Mouse (Mus musculus) inflammation-experienced regulatory T-cells, adult 16 weeks (primary cell): Measurements from ENCODE around the gene Tle2. TPM values are rescaled to one million over a fixed set of nuclear protein-coding genes. Genes with fewer than 3 reads are reported as not detected.

Experiments
- polyA plus RNA-seq: library from polyadenylated mRNA; unstranded; fragments of 100-300 nt; shearing (Covaris generic); gene quantifications from one replicate; pipeline ENCODE4 v1.2.1, GENCODE M21; 2017

Tle2 gene
- 3.9 TPM for polyA plus RNA-seq

DNA sequence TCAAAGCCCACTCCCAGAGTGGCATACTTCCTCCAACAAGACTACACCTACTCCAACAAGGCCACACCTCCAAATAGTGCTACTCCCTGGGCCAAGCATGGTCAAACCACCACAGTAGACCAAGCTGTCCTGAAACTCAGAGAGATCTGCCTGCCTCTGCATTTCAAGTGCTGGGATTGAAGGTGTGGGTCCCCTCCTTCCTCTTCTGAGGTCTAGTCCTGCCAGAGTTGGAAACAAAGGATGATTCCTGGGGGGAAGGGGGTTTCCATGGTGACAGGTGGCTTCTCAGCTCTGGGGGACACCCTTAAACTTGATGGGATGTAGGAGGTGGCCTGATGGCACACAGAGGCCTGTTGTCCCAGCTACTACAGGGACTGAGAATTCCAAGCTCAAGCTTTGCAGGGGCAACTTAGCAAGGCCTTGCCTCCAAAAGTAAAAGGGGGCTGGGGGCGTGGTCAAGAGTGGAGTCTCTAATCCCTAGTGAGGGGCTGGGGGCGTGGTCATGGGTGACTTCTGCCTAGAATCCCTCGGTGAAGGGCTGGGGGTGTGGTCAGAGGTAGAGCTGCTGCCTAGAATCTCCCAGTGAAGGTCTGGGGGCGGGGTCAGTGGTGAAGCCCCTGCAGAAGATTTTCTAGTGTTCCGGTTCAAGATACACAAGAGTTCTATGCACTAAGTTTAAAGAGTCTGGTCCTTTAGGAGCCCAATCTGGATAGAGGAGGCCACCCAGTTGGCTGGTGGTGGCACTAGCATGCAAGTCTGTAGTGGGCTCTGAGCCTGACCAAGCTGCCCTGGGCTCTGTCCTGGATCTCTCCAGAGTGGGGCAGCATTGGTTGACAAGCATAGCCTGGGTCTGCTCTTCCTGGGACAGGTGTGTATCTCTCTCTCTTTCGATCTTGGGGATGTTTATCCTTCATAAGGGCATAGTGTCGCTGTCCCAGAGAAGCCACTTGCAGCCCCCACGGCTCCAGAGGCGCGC is at the start of gene Tle2:
Gene Tle2 (plus strand): TSS at position 481 of the 976 bp plus-strand sequence.

DNA sequence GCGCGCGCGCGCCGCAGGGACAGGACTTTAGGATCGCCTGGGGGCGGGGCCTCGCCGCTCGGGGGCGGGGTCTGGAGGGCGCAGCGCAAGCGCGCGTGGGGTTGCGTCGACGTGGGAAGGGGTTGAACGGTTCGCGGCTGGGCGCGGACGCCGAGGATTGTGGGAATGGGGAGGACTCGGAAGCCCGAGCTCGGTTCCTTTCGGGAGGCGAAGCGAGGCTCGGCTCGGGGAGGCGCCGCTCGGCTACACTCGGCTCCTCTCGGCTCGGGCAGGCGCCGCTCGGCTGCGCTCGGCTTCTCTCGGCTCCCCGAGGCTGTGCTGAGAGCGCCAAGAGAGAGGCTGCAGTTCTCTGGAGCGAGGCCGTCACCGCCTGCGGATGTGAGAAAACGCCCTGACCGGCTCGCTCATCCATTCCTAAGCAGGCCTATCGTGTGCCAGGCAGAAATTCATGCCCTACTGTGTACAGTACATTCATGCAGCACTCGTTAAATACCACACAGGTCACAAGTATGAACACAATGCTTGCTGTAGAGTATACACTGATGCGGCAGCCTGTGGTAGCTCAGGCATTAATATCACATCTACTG is 29.1 kb upstream of the Tle2 start, which contains the start of gene Gna11:
Gene Gna11 (minus strand): TSS at position 30 of the 587 bp plus-strand sequence.

DNA sequence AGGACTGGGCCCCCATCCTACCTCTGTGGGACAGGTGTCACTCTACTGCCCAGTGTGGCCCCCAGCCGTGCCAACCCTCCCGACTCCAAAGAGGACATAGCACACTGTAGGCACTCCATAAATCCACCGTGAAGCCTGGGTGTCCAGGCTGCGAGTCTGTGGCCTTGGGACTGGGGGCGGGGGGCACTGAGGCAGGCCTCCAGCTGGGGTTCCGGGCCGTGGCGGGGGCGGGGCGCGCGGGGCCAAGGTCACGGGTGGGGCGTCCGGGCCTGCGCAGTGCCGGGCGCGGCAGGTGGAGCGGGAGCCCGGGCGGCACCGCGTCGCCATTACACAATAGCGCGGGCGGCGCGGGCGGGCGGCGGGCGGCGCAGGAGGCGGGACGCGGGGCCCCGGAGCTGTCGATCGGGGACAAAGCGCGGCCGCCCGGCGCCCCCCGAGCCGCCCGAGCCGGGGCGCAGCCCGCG is 15.2 kb upstream of the Tle2 start, which contains the start of gene Aes:
Gene Aes (plus strand): TSS at position 326 of the 464 bp plus-strand sequence.

DNA sequence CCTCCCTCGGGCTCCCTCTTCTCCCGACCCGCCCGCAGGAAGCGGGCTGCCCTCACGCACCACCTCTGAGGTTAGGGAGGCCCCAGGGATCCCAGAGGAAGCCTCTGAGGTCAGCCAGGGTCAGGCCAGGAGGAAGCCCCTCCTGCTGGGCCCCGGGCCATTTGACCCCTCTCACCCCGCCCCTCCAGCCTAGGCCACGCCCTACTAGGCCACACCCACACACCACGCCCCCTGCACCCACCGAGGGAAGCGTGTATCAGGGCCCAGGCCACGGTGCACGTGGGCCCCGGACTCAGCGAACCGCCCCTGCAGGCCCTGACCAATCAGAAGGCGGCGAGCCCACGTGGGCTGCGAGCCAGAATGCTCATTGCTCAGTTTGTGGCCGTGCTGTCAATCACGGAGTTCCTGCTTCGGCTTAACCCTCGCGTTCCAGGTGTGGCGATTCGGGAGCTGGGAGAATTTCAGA is 26.4 kb downstream of the Tle2 start, which contains the start of gene Tle6:
Gene Tle6 (minus strand): TSS at position 336 of the 466 bp plus-strand sequence.

DNA sequence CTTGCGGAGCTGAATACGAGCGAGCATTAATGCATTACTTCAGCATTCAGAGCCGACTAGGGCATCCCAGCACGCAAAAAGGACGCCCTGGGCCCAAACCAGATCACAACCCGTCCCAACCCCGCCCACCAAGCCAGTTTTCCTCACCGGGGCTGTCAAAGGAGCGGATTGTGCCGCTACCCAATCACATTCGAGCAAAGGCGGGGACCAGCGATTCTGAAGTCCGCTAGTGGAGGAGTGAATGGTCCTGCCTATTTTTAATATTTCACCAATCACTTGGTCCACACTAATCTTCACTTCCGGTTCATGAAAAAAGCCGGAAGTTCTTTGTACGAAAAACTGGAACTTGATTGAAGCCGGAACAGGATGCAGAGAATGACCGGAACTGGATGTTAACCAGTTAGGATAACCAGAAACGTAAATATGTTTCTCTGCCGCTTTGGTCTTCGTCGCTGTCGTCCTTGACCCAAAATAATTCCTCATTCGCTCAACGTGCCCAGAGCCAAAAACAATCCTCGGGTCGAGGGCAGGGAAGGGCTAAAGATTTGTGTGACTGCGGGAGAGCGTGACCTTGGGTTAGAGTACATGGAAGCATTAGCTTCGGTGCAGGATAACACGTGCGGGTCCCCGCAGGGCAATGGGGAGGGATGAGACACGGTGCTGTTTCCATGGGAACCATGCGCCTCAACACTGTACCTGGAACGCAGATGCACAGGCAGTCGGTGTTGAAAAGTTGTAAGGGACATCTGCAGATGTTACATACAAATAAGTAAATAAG is 31.8 kb downstream of the Tle2 start, which contains the start of gene BC025920:
Gene BC025920 (plus strand): TSS at position 297 of the 778 bp plus-strand sequence.

DNA sequence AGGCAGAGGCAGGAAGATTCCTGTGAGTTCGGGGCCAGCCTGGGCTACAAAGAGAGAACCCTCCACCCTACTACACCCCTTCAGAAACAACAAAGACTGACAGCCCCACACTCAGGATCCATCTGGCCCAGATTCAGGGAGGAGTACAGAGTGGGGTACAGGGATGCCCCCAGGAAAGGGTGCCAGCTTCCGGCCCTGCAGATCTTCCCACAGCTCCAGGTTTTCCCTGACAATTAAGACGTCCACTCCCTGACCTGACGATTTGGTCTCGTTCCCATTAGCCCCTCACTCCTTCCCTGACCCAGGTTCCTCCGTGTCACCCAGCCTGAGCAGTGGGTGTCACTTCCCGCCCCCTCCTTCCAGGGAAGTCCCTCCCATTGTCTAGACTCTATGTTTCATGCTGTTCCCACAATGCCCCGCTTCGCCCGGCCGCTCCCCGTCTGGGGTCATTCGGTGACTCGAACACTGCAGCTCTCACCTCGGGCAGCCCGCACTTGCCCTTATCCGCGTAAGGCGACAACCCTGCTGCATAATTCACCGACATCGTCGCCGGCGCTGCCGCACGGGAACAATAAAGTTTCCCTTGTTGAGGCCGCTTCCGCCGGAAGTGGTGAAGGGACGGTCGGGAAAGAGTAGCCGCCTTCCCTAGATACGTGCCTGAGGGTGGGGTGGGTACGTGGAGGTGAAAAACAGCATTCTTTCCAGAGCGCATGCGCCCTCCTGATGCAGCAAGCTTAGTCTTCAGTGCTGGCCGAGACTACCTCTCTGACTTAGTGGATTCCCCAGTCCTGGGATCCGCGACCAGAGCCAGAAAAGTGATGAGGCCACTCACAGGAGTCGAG is 52.9 kb downstream of the Tle2 start, which contains the start of gene Sirt6:
Gene Sirt6 (minus strand): TSS at position 804 of the 842 bp plus-strand sequence.

DNA sequence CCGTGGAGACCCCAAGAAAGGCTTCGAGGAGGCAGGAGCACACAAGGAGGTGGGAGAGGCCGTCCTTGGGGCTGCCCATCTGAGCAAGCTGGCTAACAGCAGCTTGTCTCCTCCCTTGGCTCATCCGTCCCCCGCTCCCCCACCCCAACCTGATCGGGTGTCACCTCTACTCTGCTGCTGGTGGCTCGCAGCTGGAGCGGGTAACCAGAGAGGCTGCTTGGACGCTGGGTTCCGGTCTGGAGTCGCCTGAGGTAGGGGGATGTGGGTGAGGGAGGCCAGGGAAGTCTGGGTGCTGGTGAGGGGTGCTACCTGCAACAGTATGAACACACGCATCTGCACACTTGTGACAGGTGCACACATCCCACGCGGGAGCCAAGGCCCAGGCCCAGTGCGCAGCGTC is 54.0 kb downstream of the Tle2 start, which contains the start of gene Ankrd24:
Gene Ankrd24 (plus strand): TSS at position 151 of the 400 bp plus-strand sequence.

Other genes starting within 250 kb of the Tle2 start
- 67.8 TPM for gene Tbxa2r, start 245.8 kb upstream of the Tle2 start, polyA plus RNA-seq
- gene Gipc3, start 231.3 kb upstream of the Tle2 start, polyA plus RNA-seq = 0.16 TPM
- 36.0 TPM for gene Hmg20b, start 224.1 kb upstream of the Tle2 start, polyA plus RNA-seq
- gene Mfsd12, start 217.1 kb upstream of the Tle2 start, polyA plus RNA-seq = 1.9 TPM
- gene 4930404N11Rik, start 208.7 kb upstream of the Tle2 start, polyA plus RNA-seq = 1.8 TPM
- gene Fzr1, start 196.0 kb upstream of the Tle2 start, polyA plus RNA-seq = 27.4 TPM
- gene Dohh, start 190.1 kb upstream of the Tle2 start, polyA plus RNA-seq = 52.8 TPM
- gene Gm48551, start 190.1 kb upstream of the Tle2 start, polyA plus RNA-seq = 6.0 TPM
- 1.4 TPM for gene Gm48552, start 185.6 kb upstream of the Tle2 start, polyA plus RNA-seq
- 7.1 TPM for gene Smim24, start 181.5 kb upstream of the Tle2 start, polyA plus RNA-seq
- 25.4 TPM for gene Nfic, start 118.9 kb upstream of the Tle2 start, polyA plus RNA-seq
- gene Celf5, start 91.9 kb upstream of the Tle2 start, polyA plus RNA-seq = 0.60 TPM
- 144 TPM for gene Ncln, start 78.2 kb upstream of the Tle2 start, polyA plus RNA-seq
- 78.3 TPM for gene S1pr4, start 74.4 kb upstream of the Tle2 start, polyA plus RNA-seq
- gene Gna15, start 50.3 kb upstream of the Tle2 start, polyA plus RNA-seq = 32.8 TPM
- gene Gna11, start 29.4 kb upstream of the Tle2 start, polyA plus RNA-seq = 6.9 TPM
- 181 TPM for gene Aes, start 15.1 kb upstream of the Tle2 start, polyA plus RNA-seq
- gene Tle6, start 26.5 kb downstream of the Tle2 start, polyA plus RNA-seq = 0.45 TPM
- gene BC025920, start 31.7 kb downstream of the Tle2 start, polyA plus RNA-seq = 2.6 TPM
- gene Sirt6, start 53.2 kb downstream of the Tle2 start, polyA plus RNA-seq = 19.8 TPM
- gene Ankrd24, start 54.0 kb downstream of the Tle2 start, polyA plus RNA-seq = 0.63 TPM
- gene Gm10778, start 74.5 kb downstream of the Tle2 start, polyA plus RNA-seq = 12.4 TPM
- gene Zfp433, start 130.3 kb downstream of the Tle2 start, polyA plus RNA-seq = 25.0 TPM
- gene Gm3055, start 196.6 kb downstream of the Tle2 start, polyA plus RNA-seq = 12.4 TPM
- 7.8 TPM for gene Gm4767, start 237.6 kb downstream of the Tle2 start, polyA plus RNA-seq